Mouse (Mus musculus) stomach, postnatal 0 days (tissue): Measurements from ENCODE around the gene Gm38392. TPM values are rescaled to one million over a fixed set of nuclear protein-coding genes. Genes with fewer than 3 reads are reported as not detected.

Experiments used
- ATAC-seq: fragments of 200-750 bp; cut with Nextera tagmentation; 2 replicates; pipeline ENCODE4 v1.8.0; 2017; ENCODE audit not compliant: low FRiP score, low TSS enrichment
- DNase-seq: peaks from one replicate; pipeline ENCODE4 v3.0.0-alpha.2; 2016; ENCODE audit warnings: low spot score
- H3K27ac ChIP-seq: fragments of 300-500 bp; sonication (generic); replicated peaks from 2 replicates; pipeline ENCODE4 v1.5.1; 2014; ENCODE audit warnings: mild to moderate bottlenecking, control low read depth
- H3K27me3 ChIP-seq: fragments of 300-500 bp; sonication (generic); 2 replicates; pipeline ENCODE4 v1.6.1; 2014; ENCODE audit warnings: low read length; ENCODE audit not compliant: control insufficient read depth, insufficient read depth
- H3K36me3 ChIP-seq: fragments of 300-500 bp; sonication (generic); 2 replicates; pipeline ENCODE4 v1.6.1; 2014; ENCODE audit warnings: low read length, mixed read lengths; ENCODE audit not compliant: control insufficient read depth, insufficient read depth
- H3K4me1 ChIP-seq: fragments of 300-500 bp; sonication (generic); replicated peaks from 2 replicates; pipeline ENCODE4 v1.6.1; 2014; ENCODE audit warnings: antibody characterized with exemption; ENCODE audit not compliant: control insufficient read depth, insufficient read depth
- H3K4me2 ChIP-seq: fragments of 300-500 bp; sonication (generic); replicated peaks from 2 replicates; pipeline ENCODE4 v1.6.1; 2014; ENCODE audit warnings: low read depth, mild to moderate bottlenecking, control low read depth, moderate library complexity
- H3K4me3 ChIP-seq: fragments of 300-500 bp; sonication (generic); 2 replicates; pipeline ENCODE4 v1.5.1; 2014; ENCODE audit warnings: low read depth, low read length, control low read depth
- H3K9ac ChIP-seq: fragments of 300-500 bp; sonication (generic); 2 replicates; pipeline ENCODE4 v1.6.1; 2014; ENCODE audit warnings: mild to moderate bottlenecking, low read length, control low read depth, mixed read lengths
- H3K9me3 ChIP-seq: fragments of 300-500 bp; sonication (generic); 2 replicates; pipeline ENCODE4 v1.6.1; 2016; ENCODE audit warnings: low read length; ENCODE audit not compliant: control insufficient read depth
- CTCF ChIP-seq: IDR thresholded peaks from 2 replicates; pipeline ENCODE4 v1.5.1; 2016; ENCODE audit warnings: antibody characterized with exemption, low read depth, mild to moderate bottlenecking, moderate library complexity
- EP300 ChIP-seq: optimal IDR thresholded peaks from 2 replicates; pipeline ENCODE3; 2016; ENCODE audit warnings: antibody characterized with exemption
- WGBS: fragments of 180-500 bp; shearing (Covaris S2); extraction: QIAGEN DNeasy Blood & Tissue Kit; methylation state at CpG from one replicate; pipeline ENCODE4 v1.1.7; 2014; 5-methylcytosine and 5-hydroxymethylcytosine counted together
- polyA plus RNA-seq: library from polyadenylated mRNA; unstranded; fragments of >200 nt; fragmentation: Nextera tagmentation; extraction: Ambion mirVana; gene quantifications from 2 replicates; pipeline ENCODE4 v1.2.1, GENCODE M21; 2015

Gm38392 gene
- polyA plus RNA-seq, 1 experiment from 2014 or later = 2.0 TPM

- 4% methylated on average over 12 of the region's 15 CpGs for WGBS
- Histone ChIP-seq H3K4me3 (no peak overlapping the region), H3K4me2 (no peak overlapping the region), H3K9ac (no peak overlapping the region), H3K36me3 (no peaks in the 10 kb centered on the region), H3K9me3 (no peaks in the 10 kb centered on the region), H3K4me1 (no peaks in the 10 kb centered on the region), H3K27me3 (peaks cover 25% of the 10 kb centered on the region), H3K27ac (no peak overlapping the region)
- TF ChIP-seq EP300 = no peak
- no peak for TF ChIP-seq CTCF
- no peak for ATAC-seq
- no peak for DNase-seq
Observed at GRCm38 (mm10) chr3:88207451-88208100, 79.4 kb downstream of the Gm38392 start.

- DNase-seq = no peak
- 2% methylated on average over 14 of the region's 14 CpGs for WGBS
- Histone ChIP-seq H3K36me3 (no peaks in the 10 kb centered on the region), H3K9ac (no peak overlapping the region), H3K4me1 (no peaks in the 10 kb centered on the region), H3K27me3 (peaks cover 25% of the 10 kb centered on the region), H3K4me3 (no peak overlapping the region), H3K4me2 (no peak overlapping the region), H3K27ac (no peak overlapping the region), H3K9me3 (no peaks in the 10 kb centered on the region)
- no peak for ATAC-seq
- TF ChIP-seq CTCF (no peak), EP300 (no peak)
Observed at GRCm38 (mm10) chr3:88206901-88207371, 80.1 kb downstream of the Gm38392 start.

- no peak overlapping the region for H3K27ac ChIP-seq
- H3K27me3 ChIP-seq = peaks cover 30% of the 10 kb centered on the region
- no peak for ATAC-seq
- no peaks in the 10 kb centered on the region for H3K36me3 ChIP-seq
- TF ChIP-seq EP300 (no peak), CTCF (no peak)
- H3K4me3 ChIP-seq = no peak overlapping the region
- no peak overlapping the region for H3K9ac ChIP-seq
- H3K4me1 ChIP-seq = no peaks in the 10 kb centered on the region
- no peaks in the 10 kb centered on the region for H3K9me3 ChIP-seq
- DNase-seq = no peak
- WGBS = 6% methylated on average over 3 of the region's 3 CpGs
- H3K4me2 ChIP-seq = no peak overlapping the region
Observed at GRCm38 (mm10) chr3:88206500-88206899, 80.5 kb downstream of the Gm38392 start.

- Histone ChIP-seq H3K27ac (no peak overlapping the region), H3K9ac (no peak overlapping the region), H3K9me3 (no peaks in the 10 kb centered on the region), H3K4me3 (no peak overlapping the region), H3K36me3 (no peaks in the 10 kb centered on the region), H3K27me3 (peaks cover 31% of the 10 kb centered on the region), H3K4me1 (no peaks in the 10 kb centered on the region), H3K4me2 (no peak overlapping the region)
- WGBS = 5% methylated on average over 8 of the region's 8 CpGs
- TF ChIP-seq EP300 = no peak
- TF ChIP-seq CTCF = no peak
- ATAC-seq (no peak), DNase-seq (no peak)
Observed at GRCm38 (mm10) chr3:88205563-88206491, 81.2 kb downstream of the Gm38392 start.

GRCm38 (mm10) chr3:88205176-88205562, 81.8 kb downstream of the Gm38392 start:
- Histone ChIP-seq H3K9me3 (no peaks in the 10 kb centered on the region), H3K4me1 (no peaks in the 10 kb centered on the region), H3K27ac (no peak overlapping the region), H3K4me3 (no peak overlapping the region), H3K27me3 (peaks cover 28% of the 10 kb centered on the region), H3K36me3 (no peaks in the 10 kb centered on the region), H3K4me2 (no peak overlapping the region), H3K9ac (no peak overlapping the region)
- WGBS = 13% methylated on average over 4 of the region's 4 CpGs
- TF ChIP-seq CTCF = no peak
- no peak for TF ChIP-seq EP300
- DNase-seq = no peak
- ATAC-seq = no peak

- ATAC-seq = no peak
- no peak for TF ChIP-seq CTCF
- TF ChIP-seq EP300 = no peak
Observed at GRCm38 (mm10) chr3:88204751-88205150, 82.3 kb downstream of the Gm38392 start.

More at GRCm38 (mm10) chr3:88204751-88205150, 82.3 kb downstream of the Gm38392 start:
- Histone ChIP-seq H3K4me3 (no peak overlapping the region), H3K4me1 (no peaks in the 10 kb centered on the region), H3K4me2 (no peak overlapping the region), H3K36me3 (no peaks in the 10 kb centered on the region), H3K9ac (no peak overlapping the region), H3K27ac (no peak overlapping the region), H3K9me3 (no peaks in the 10 kb centered on the region), H3K27me3 (peaks cover 28% of the 10 kb centered on the region)
- 37% methylated on average over 1 of the region's 1 CpGs for WGBS
- DNase-seq = no peak
